Mouse (Mus musculus) fat pad, adult 2 months (tissue): ENCODE measurements around the gene Bmp10.
A peak's percentile ranks its signal among the peaks of the same experiment; 100 is the strongest.
"Not testable (repeated sequence)": the region's sequence is repeated elsewhere in the genome, so short reads cannot be mapped to it uniquely, and the experiment has no call there.

ENCODE experiments used
- DNase-seq: peaks from one replicate; pipeline ENCODE4 v3.0.0-alpha.2; 2011; ENCODE audit warnings: low read depth, low spot score; ENCODE audit errors: extremely low read depth

Bmp10 gene

GRCm38 (mm10) chr6:87447217-87447616 is 18.4 kb downstream of the Bmp10 start:
- DNase-seq = no peak

GRCm38 (mm10) chr6:87449534-87449933 is 20.7 kb downstream of the Bmp10 start:
- no peak for DNase-seq

- DNase-seq = no peak
Observed at GRCm38 (mm10) chr6:87451016-87451415, 22.2 kb downstream of the Bmp10 start.

DNA sequence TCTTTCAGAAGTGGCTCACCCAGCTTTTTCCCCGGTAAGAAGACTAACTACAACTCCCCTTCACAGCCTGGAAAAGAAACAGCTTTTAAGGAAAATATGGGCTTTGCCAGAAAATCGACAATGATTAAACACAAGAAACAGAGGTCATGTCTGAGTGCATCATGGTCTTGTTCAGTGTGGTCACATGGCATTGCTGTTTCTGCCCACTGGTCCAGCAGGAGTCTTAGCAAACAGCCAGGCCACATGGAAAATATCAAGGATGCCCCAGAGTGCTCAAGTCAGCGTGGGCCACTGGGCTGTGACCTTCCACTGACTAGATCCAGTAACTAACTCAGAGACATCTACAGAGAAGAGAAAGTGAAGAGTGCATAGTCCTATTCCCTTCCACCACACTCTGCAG is 23.0 kb downstream of the Bmp10 start:
- no peak for DNase-seq

GRCm38 (mm10) chr6:87455507-87455906 is 26.7 kb downstream of the Bmp10 start:
- no peak for DNase-seq

GRCm38 (mm10) chr6:87466221-87466620 is 37.4 kb downstream of the Bmp10 start:
- DNase-seq = no peak

DNA sequence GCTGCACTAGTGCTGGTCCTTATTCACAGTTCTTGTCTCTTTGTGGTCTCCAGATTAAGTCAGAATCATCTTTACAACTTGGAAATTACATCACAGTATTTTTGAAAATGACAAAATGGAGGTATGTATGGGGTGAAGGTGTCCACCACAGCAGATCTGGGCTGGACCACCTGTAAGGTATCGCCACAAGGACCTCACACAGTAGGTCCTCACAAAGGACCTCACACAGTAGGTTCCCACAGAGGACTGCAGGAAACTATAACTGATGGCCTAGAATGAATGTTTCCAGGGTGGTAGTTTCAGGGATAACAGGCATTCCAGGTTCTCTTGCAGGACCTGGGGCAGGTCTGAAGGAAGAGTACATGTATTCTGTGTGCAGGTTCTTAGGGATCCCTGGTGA is 38.6 kb downstream of the Bmp10 start:
- no peak for DNase-seq

DNA sequence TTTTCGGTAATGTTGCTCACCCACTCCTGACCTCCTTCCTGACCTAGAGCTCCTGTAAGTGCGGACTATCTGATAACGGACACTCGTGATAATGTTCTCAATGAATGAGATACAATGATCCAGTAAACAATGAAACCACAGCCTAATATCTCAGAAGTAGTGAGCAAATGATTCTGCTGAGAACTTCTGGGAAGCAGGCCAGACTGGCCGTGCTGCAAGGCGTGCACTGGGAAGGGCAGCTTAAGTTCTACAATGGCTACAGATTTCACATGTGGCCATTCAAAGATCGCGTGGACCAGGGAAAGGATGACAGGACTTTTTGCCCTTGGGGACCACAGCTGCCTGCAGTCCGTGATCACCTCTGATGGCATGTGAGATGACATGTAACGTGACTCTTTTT is 39.6 kb downstream of the Bmp10 start:
- DNase-seq = no peak

DNA sequence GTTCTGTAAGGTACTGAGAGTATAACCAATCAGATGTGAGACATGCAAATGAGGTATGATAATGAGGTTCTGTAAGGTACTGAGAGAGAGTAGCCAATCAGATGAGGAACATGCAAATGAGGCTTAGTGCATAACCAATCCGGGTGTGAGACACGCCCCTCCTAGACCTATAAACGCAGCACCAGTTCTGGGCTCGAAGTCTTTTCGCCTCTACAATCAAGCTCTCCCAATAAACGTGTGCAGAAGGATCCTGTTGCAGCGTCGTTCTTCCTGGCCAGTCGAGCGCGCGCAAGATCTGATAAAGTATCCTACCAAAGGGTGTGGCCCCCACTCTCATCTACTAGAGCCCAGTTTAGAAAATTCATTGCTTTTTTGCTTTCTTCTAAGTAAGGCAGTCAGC is 41.3 kb downstream of the Bmp10 start:
- DNase-seq = not testable (repeated sequence)

DNA sequence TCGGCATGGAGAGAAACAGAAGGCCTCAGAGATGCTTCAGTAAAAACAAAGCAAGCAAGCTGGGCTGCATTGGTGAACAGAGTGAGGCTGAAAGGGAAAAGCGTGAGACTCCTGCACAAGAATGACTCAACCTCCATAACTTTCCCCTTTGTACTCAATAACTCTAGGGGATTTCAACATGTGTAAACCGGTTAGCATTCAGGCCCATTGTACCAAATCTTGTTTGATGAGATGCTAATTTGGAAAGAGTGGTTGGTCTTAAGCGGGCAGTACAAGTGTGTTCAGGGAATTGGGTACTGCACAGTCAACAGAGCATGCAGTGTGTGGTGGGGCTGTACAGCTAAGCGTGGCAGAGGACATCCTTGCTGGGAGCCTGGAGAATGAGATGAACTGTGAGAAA is 46.4 kb downstream of the Bmp10 start:
- peak; percentile 50 for DNase-seq

GRCm38 (mm10) chr6:87478847-87479246 is 50.1 kb downstream of the Bmp10 start:
- DNase-seq = no peak

GRCm38 (mm10) chr6:87479291-87479999 is 50.7 kb downstream of the Bmp10 start:
- peak; percentile 57 for DNase-seq

DNA sequence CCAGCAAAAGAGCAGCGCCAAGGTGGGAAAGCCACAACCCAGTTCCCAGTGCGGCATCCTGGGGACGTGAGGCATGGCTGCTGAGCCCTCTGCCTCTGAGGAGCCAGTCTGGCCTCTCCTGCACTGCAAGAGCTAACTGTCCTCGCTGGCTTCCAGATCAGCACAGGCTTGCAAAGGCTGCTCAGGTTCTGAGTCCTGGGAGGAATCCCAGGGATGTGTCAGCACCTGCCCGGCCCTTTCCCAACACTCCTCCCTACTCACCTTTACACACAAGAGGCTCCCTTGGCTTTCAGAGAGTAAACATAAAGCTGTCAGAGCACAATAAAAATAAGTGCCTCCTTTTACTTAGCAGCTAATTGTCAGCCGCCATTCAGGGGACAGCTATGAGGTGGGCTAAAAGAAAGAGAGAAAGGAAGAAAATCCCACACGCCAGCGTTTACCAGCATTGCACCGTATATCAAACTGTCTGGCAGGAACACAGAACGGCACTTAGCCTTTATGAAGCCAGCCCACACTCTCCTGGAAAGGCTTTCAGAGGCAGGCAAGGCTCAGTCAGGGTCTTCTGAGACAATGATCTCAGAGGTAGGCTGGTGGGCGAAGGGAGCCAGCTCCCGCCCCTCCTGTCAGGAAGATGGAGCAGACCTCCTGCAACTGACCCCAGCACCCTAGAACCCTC is 54.6 kb downstream of the Bmp10 start:
- DNase-seq = peak; percentile 76

GRCm38 (mm10) chr6:87483900-87484289 is 55.1 kb downstream of the Bmp10 start:
- DNase-seq = peak; percentile 89

- peak; percentile 84 for DNase-seq
Observed at GRCm38 (mm10) chr6:87484806-87485205, 56.0 kb downstream of the Bmp10 start.
